Mouse (Mus musculus): ENCODE data around the gene Ccnh.

DNA sequence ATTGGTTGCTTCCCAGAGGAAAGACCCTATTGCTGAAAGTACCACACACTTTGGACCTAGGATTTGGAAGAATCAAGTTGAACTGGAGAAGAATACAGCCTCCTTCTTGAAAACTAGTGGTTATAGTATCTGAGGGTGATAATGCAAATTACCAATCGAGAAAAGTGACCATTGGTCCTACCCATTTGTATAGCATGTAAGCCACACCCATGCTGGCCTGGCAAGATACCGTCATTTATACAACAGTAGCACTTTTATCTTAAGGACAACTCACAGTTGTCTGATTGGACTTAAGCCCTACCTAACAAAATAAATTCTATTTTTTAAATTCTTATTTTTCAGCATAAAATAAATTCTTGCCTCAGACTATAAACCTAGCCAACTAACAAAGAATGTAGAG, 29.2 kb upstream of the Ccnh start:
- TF ChIP-seq CTCF (IDR thresholded peaks at IDR 0.05; ENCODE audit: insufficient read depth, low read depth, low read length) (no peak), POLR2A (IDR thresholded peaks at IDR 0.05; ENCODE audit: insufficient read depth, low read depth, low read length) (no peak)
